Mouse (Mus musculus) limb, embryonic 14.5 days (tissue): Measurements from ENCODE around the gene Gm20388. TPM values are rescaled to one million over a fixed set of nuclear protein-coding genes. Genes with fewer than 3 reads are reported as not detected.
A peak's percentile ranks its signal among the peaks of the same experiment; 100 is the strongest.

Experiments used
- ATAC-seq: fragments of 200-750 bp; cut with Nextera tagmentation; 2 replicates; pipeline ENCODE4 v1.8.0; 2017; ENCODE audit warnings: low read depth, moderate number of reproducible peaks, moderate TSS enrichment; ENCODE audit not compliant: low FRiP score
- DNase-seq: peaks from one replicate; pipeline ENCODE4 v3.0.0-alpha.2; 2015; ENCODE audit warnings: low spot score
- H3K27ac ChIP-seq: fragments of 300-500 bp; sonication (generic); replicated peaks from 2 replicates; pipeline ENCODE4 v1.5.1; 2014; ENCODE audit warnings: low read depth, mild to moderate bottlenecking, low read length, moderate library complexity, mixed read lengths
- H3K27me3 ChIP-seq: fragments of 300-500 bp; sonication (generic); 2 replicates; pipeline ENCODE4 v1.6.1; 2014; ENCODE audit warnings: low read length, mixed read lengths; ENCODE audit not compliant: control insufficient read depth, insufficient read depth
- H3K36me3 ChIP-seq: fragments of 300-500 bp; sonication (generic); 2 replicates; pipeline ENCODE4 v1.6.1; 2014; ENCODE audit warnings: mild to moderate bottlenecking, low read length, moderate library complexity, mixed read lengths; ENCODE audit not compliant: control insufficient read depth, insufficient read depth
- H3K4me1 ChIP-seq: fragments of 300-500 bp; sonication (generic); 2 replicates; pipeline ENCODE4 v1.6.1; 2014; ENCODE audit warnings: antibody characterized with exemption, low read length, mixed read lengths; ENCODE audit not compliant: control insufficient read depth, insufficient read depth
- H3K4me2 ChIP-seq: fragments of 300-500 bp; sonication (generic); replicated peaks from 2 replicates; pipeline ENCODE4 v1.6.1; 2014; ENCODE audit warnings: low read depth, mild to moderate bottlenecking, low read length, moderate library complexity; ENCODE audit not compliant: severe bottlenecking
- H3K4me3 ChIP-seq: fragments of 300-500 bp; sonication (generic); replicated peaks from 2 replicates; pipeline ENCODE4 v1.5.1; 2014; ENCODE audit warnings: low read length
- H3K9ac ChIP-seq: fragments of 300-500 bp; sonication (generic); 2 replicates; pipeline ENCODE4 v1.6.1; 2014; ENCODE audit warnings: mild to moderate bottlenecking, low read depth, low read length, moderate library complexity; ENCODE audit not compliant: severe bottlenecking
- H3K9me3 ChIP-seq: fragments of 300-500 bp; sonication (generic); 2 replicates; pipeline ENCODE4 v1.6.1; 2016; ENCODE audit warnings: low read length; ENCODE audit not compliant: control insufficient read depth
- POLR2A ChIP-seq: fragments of 200-500 bp; IDR thresholded peaks from 2 replicates; pipeline ENCODE4 v1.8.0; 2012; ENCODE audit warnings: inconsistent platforms, mild to moderate bottlenecking, moderate library complexity, borderline replicate concordance; ENCODE audit not compliant: insufficient read depth, insufficient read length; ENCODE audit errors: extremely low read depth
- WGBS: fragments of 180-500 bp; shearing (Covaris S2); extraction: QIAGEN DNeasy Blood & Tissue Kit; methylation state at CpG from one replicate; pipeline ENCODE4 v1.1.7; 2014; 5-methylcytosine and 5-hydroxymethylcytosine counted together
- polyA plus RNA-seq, 2 experiments: library from polyadenylated mRNA; depleted of rRNA in 1 of 2; stranded (reverse) in 1 of 2; unstranded in 1 of 2; fragments of >200 nt; fragmentation: Nextera tagmentation in 1 of 2; extraction: Ambion mirVana in 1 of 2; gene quantifications; 2 replicates each; pipeline versions ENCODE4 v1.2.1 to v1.2.3; 2012 to 2014

Gene Gm20388
- polyA plus RNA-seq, 2 experiments, result 1.9 to 49.9 TPM

DNA sequence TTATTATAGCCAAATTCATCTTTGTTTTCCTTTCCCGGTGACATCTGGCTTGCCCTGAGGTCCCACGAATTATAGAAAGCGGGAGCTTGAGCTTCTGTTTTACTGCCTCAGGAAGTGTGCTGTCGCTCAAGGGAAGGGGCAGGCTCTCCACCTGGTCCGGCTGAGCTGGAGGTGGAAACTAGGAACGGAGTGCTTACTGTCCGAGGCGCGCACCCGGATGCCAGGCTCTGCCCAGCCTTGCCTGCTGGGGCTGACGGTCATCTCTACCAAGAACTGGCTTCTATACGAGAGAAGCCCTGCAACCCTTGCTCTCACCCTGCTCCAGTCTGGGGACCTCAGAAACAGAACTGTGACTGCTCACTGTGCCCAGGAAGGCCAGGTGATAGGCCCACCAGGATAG is 2763.3 kb downstream of the Gm20388 start:
- DNase-seq (no peak), ATAC-seq (no peak)
- peaks cover 9% of the 10 kb centered on the region for H3K27me3 ChIP-seq
- H3K27ac ChIP-seq, result no peak overlapping the region
- H3K9me3 ChIP-seq, result no peaks in the 10 kb centered on the region
- 53% methylated on average over 12 of the region's 12 CpGs for WGBS
- no peak for TF ChIP-seq POLR2A
- H3K4me1 ChIP-seq, result peaks cover 33% of the 10 kb centered on the region
- no peak overlapping the region for H3K9ac ChIP-seq
- H3K4me2 ChIP-seq, result no peak overlapping the region
- H3K4me3 ChIP-seq, result no peak overlapping the region
- no peaks in the 10 kb centered on the region for H3K36me3 ChIP-seq

DNA sequence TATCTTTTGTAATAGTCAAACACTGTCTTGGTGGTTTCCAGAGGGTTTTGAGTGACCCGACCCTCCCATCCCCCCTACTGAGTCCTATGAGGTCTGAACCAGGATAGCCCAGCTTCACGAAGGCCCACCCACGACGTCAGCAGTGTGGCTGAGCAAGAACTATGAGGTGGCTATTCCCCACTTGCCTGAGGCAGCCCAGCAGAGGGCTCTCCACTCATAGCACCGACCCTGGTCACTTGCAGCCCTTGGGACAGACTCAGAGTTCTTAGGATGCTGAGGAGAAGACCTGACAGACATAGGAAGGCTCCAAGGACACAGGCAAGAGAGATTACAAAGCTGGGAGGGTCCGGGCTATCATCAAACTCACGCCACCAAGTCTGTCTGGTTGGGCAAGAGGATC is 2764.4 kb downstream of the Gm20388 start:
- DNase-seq, result no peak
- H3K27me3 ChIP-seq, result peaks cover 19% of the 10 kb centered on the region
- no peaks in the 10 kb centered on the region for H3K36me3 ChIP-seq
- WGBS, result 45% methylated on average over 7 of the region's 7 CpGs
- H3K27ac ChIP-seq, result no peak overlapping the region
- no peak for TF ChIP-seq POLR2A
- ATAC-seq, result no peak
- H3K9me3 ChIP-seq, result no peaks in the 10 kb centered on the region
- H3K4me1 ChIP-seq, result peaks cover 33% of the 10 kb centered on the region
- no peak overlapping the region for H3K4me2 ChIP-seq
- H3K9ac ChIP-seq, result no peak overlapping the region
- H3K4me3 ChIP-seq, result no peak overlapping the region

GRCm38 (mm10) chr8:122675596-122676420 is 2765.2 kb downstream of the Gm20388 start:
- Histone ChIP-seq H3K9me3 (no peaks in the 10 kb centered on the region), H3K4me1 (peaks cover 31% of the 10 kb centered on the region), H3K4me2 (0 out of 2 replicates have a peak overlapping the region, but pooled peaks have one; percentile 85), H3K36me3 (no peaks in the 10 kb centered on the region), H3K9ac (no peak overlapping the region), H3K27ac (no peak overlapping the region), H3K27me3 (peaks cover 20% of the 10 kb centered on the region), H3K4me3 (peak overlapping the region; percentile 60; the same call in 1 of the 2 replicates)
- WGBS, result 77% methylated on average over 17 of the region's 17 CpGs
- no peak for TF ChIP-seq POLR2A
- DNase-seq (no peak), ATAC-seq (no peak)

- peak overlapping the region; percentile 8; the same call in 1 of the 2 replicates for H3K9ac ChIP-seq
- no peak for TF ChIP-seq POLR2A
- ATAC-seq, result peak; percentile 38; the same call in 1 of the 2 replicates
- H3K9me3 ChIP-seq, result no peaks in the 10 kb centered on the region
- WGBS, result 13% methylated on average over 16 of the region's 16 CpGs
- peaks cover 20% of the 10 kb centered on the region for H3K27me3 ChIP-seq
- peak overlapping the region; percentile 60 for H3K4me3 ChIP-seq
- H3K4me2 ChIP-seq, result peak overlapping the region; percentile 85
- DNase-seq, result no peak
- H3K4me1 ChIP-seq, result peaks cover 31% of the 10 kb centered on the region
- H3K27ac ChIP-seq, result no peak overlapping the region
- H3K36me3 ChIP-seq, result no peaks in the 10 kb centered on the region
These were observed 2766.2 kb downstream of the Gm20388 start for GRCm38 (mm10) chr8:122676621-122677480.

- TF ChIP-seq POLR2A, result no peak
- no peaks in the 10 kb centered on the region for H3K36me3 ChIP-seq
- H3K4me2 ChIP-seq, result peak overlapping the region; percentile 85
- H3K4me1 ChIP-seq, result peaks cover 31% of the 10 kb centered on the region
- peak overlapping the region; percentile 60 for H3K4me3 ChIP-seq
- no peak for DNase-seq
- no peak overlapping the region for H3K27ac ChIP-seq
- H3K9me3 ChIP-seq, result no peaks in the 10 kb centered on the region
- peaks cover 20% of the 10 kb centered on the region for H3K27me3 ChIP-seq
- peak overlapping the region; percentile 59 for H3K9ac ChIP-seq
- 1% methylated on average over 35 of the region's 35 CpGs for WGBS
- no peak for ATAC-seq
These were observed 2766.9 kb downstream of the Gm20388 start for GRCm38 (mm10) chr8:122677481-122678021.
